Mouse (Mus musculus) small intestine, adult 2 months (tissue): ENCODE measurements around the gene Ttc28.

Source experiments
- CTCF ChIP-seq: fragments of 200-500 bp; IDR thresholded peaks from 2 replicates; pipeline ENCODE4 v1.5.1; 2012; ENCODE audit warnings: low read depth, mild to moderate bottlenecking, control low read depth, inconsistent platforms, low read length, moderate library complexity, mixed read lengths; ENCODE audit not compliant: insufficient replicate concordance, insufficient read length; ENCODE audit errors: extremely low read depth
- POLR2A ChIP-seq: fragments of 200-500 bp; IDR thresholded peaks from 2 replicates; pipeline ENCODE4 v1.6.1; 2012; ENCODE audit warnings: low read depth, mild to moderate bottlenecking, control low read depth, inconsistent platforms, low read length, moderate library complexity

DNA sequence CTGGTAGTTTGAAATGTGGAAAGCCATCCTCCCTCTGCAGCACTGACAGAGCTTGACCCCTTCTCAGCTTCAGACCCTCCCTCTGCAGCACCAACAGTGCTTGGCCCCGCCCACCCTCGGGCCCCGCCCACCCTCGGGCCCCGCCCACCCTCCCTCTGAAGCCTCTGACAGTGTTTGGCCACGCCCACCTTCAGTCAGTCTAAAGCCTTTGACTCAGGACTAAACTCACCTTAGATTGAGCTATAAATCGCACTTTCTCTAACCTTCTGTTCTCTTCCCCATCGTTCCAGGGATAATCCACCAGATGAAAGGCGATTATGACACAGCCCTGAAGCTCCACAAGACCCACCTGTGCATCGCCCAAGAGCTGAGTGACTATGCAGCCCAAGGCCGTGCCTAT lies 343.2 kb downstream of the Ttc28 start:
- no peak for TF ChIP-seq POLR2A
- no peak for TF ChIP-seq CTCF
